Mouse (Mus musculus) midbrain, embryonic 10.5 days (tissue): ENCODE results near the gene Psme3. TPM values are rescaled to one million over a fixed set of nuclear protein-coding genes. Genes with fewer than 3 reads are reported as not detected.
"Not testable (repeated sequence)": the region's sequence is repeated elsewhere in the genome, so short reads cannot be mapped to it uniquely, and the experiment has no call there.

Experiments
- DNase-seq: peaks from one replicate; pipeline ENCODE4 v3.0.0-alpha.2; 2017; ENCODE audit warnings: low spot score
- H3K27ac ChIP-seq: fragments of 300-500 bp; sonication (generic); replicated peaks from 2 replicates; pipeline ENCODE4 v1.5.1; 2016; ENCODE audit warnings: mild to moderate bottlenecking
- H3K27me3 ChIP-seq: fragments of 300-500 bp; sonication (generic); 2 replicates; pipeline ENCODE4 v1.6.1; 2016; ENCODE audit warnings: low read depth, mild to moderate bottlenecking; ENCODE audit not compliant: poor library complexity, severe bottlenecking
- H3K36me3 ChIP-seq: fragments of 300-500 bp; sonication (generic); 2 replicates; pipeline ENCODE4 v1.6.1; 2016; ENCODE audit warnings: mild to moderate bottlenecking, moderate library complexity
- H3K4me1 ChIP-seq: fragments of 300-500 bp; sonication (generic); 2 replicates; pipeline ENCODE4 v1.6.1; 2016
- H3K4me3 ChIP-seq: fragments of 300-500 bp; sonication (generic); 2 replicates; pipeline ENCODE4 v1.5.1; 2016; ENCODE audit warnings: mild to moderate bottlenecking, moderate library complexity
- H3K9me3 ChIP-seq: fragments of 300-500 bp; sonication (generic); replicated peaks from 2 replicates; pipeline ENCODE4 v1.6.1; 2016; ENCODE audit warnings: mild to moderate bottlenecking
- WGBS: fragments of 180-500 bp; shearing (Covaris S2); methylation state at CpG from one replicate; pipeline ENCODE4 v1.1.7; 2016; 5-methylcytosine and 5-hydroxymethylcytosine counted together
- polyA plus RNA-seq: library from polyadenylated mRNA; unstranded; fragments of >200 nt; fragmentation: Nextera tagmentation; extraction: Ambion mirVana; gene quantifications from 2 replicates; pipeline ENCODE4 v1.2.1, GENCODE M21; 2016

Gene Psme3
- polyA plus RNA-seq, 1 experiment from 2014 or later = 194 TPM

DNA sequence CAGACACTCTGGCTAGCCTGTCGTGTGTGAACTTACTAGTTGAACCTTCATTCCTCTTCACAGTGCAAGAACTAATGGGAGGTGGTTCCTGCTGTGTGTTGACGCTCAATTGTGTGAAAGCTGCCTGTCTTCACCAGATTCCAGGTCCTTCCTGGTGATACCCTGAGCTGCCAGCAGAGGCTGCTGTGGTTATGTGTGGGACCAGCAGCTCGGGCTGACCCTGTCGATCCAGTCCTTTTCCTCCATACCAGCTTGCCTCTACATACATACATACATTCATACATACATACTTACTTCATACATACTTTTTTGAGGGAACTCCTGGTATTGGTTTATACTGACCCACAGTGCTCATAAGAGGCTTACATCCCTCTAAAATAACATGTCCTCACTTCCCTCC, 7.6 kb downstream of the Psme3 start:
- WGBS = 18% methylated on average over 4 of the region's 4 CpGs
- no peak overlapping the region for H3K27ac ChIP-seq
- H3K4me3 ChIP-seq = no peak overlapping the region
- peak; percentile 68 for DNase-seq
- H3K4me1 ChIP-seq = no peaks in the 10 kb centered on the region
- H3K36me3 ChIP-seq = peaks cover 81% of the 10 kb centered on the region
- H3K27me3 ChIP-seq = no peaks in the 10 kb centered on the region
- H3K9me3 ChIP-seq = no peaks in the 10 kb centered on the region

DNA sequence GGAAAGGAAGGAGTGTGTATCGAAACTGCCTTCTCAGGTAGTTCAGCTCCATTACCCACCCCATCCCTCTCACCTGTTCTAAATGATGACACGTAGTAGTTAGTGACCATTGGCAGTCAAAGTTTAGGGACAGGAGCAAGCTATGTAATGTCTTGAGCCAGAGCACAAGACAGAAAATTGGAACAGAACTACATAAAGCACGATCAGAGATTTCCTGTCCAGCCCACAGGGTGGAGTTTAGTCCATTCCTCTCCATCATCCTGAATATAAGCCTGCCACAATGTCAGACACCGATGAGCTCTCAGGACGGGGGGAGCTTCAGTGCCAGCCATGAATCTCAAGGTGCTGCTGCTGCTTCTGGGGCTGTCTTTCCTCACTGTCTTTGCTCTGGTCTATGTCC, 8.8 kb downstream of the Psme3 start, which contains the start of gene Aoc2:
Aoc2 (plus strand) TSS at position 301 of the 400 bp plus-strand sequence.
- 94% methylated on average over 5 of the region's 5 CpGs for WGBS
- H3K4me3 ChIP-seq = no peak within 1 kb of the TSS
- H3K4me1 ChIP-seq = no peaks in the 10 kb centered on the region
- peaks cover 70% of the 10 kb centered on the region for H3K36me3 ChIP-seq
- no peaks in the 10 kb centered on the region for H3K9me3 ChIP-seq
- H3K27ac ChIP-seq = no peak within 1 kb of the TSS
- no peak for DNase-seq
- H3K27me3 ChIP-seq = no peaks in the 10 kb centered on the region

DNA sequence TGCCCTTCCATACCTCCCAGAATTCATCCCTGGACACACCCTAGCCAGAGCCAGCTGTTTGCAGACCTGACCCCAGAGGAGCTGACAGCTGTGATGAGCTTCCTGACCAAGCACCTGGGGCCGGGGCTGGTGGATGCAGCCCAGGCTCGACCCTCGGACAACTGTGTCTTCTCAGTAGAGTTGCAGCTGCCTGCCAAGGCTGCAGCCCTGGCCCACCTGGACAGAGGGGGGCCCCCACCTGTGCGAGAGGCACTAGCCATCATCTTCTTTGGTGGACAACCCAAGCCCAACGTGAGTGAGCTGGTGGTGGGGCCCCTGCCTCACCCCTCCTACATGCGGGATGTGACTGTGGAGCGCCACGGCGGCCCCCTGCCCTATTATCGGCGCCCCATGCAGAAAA, 9.2 kb downstream of the Psme3 start:
- H3K27me3 ChIP-seq, DNase-seq, H3K4me1 ChIP-seq, H3K9me3 ChIP-seq, H3K4me3 ChIP-seq, H3K27ac ChIP-seq: not testable (repeated sequence)
- peaks cover 65% of the 10 kb centered on the region for H3K36me3 ChIP-seq
- 97% methylated on average over 11 of the region's 11 CpGs for WGBS

DNA sequence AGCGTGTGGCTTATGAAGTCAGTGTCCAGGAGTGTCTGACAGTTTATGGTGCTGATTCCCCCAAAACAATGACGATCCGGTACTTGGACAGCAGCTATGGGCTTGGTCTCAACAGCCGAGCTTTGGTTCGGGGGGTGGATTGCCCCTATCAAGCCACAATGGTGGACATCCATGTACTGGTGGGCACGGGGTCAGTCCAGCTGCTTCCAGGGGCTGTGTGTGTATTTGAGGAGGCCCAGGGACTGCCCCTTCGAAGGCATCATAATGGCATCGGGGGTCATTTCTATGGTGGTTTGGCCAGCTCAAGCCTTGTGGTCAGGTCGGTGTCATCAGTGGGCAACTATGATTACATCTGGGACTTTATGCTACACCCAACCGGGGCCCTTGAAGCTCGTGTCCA, 10.1 kb downstream of the Psme3 start:
- DNase-seq = no peak
- Histone ChIP-seq H3K9me3 (no peaks in the 10 kb centered on the region), H3K27me3 (no peaks in the 10 kb centered on the region), H3K27ac (no peak overlapping the region), H3K4me1 (peaks cover 4% of the 10 kb centered on the region; the same call in 1 of the 2 replicates), H3K36me3 (peaks cover 56% of the 10 kb centered on the region), H3K4me3 (no peak overlapping the region)
- WGBS = 88% methylated on average over 11 of the region's 11 CpGs

DNA sequence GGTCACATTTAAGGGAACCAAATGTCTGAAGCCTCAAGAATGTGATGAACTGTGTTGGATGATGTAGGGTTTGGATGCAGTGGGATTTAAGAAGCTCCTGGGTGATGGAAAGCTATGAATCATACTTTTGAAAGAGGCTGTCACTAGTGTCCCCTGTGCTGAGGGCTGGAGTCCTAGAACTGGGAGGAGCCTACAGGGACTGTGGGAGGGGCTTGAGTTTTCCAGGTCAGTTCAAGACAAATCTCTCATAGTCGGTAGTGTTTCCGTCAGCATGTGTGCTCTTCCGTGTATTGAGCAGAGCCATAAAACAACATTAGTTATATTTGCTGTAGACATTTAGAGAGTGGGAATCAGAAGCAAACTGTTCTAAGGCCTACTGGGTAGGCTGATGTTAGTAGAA, 11.3 kb downstream of the Psme3 start:
- peaks cover 44% of the 10 kb centered on the region for H3K36me3 ChIP-seq
- H3K9me3 ChIP-seq = no peaks in the 10 kb centered on the region
- H3K27me3 ChIP-seq = no peaks in the 10 kb centered on the region
- H3K4me1 ChIP-seq = peaks cover 4% of the 10 kb centered on the region; the same call in 1 of the 2 replicates
- WGBS = 61% methylated on average over 3 of the region's 3 CpGs
- H3K4me3 ChIP-seq = no peak overlapping the region
- no peak overlapping the region for H3K27ac ChIP-seq
- no peak for DNase-seq

DNA sequence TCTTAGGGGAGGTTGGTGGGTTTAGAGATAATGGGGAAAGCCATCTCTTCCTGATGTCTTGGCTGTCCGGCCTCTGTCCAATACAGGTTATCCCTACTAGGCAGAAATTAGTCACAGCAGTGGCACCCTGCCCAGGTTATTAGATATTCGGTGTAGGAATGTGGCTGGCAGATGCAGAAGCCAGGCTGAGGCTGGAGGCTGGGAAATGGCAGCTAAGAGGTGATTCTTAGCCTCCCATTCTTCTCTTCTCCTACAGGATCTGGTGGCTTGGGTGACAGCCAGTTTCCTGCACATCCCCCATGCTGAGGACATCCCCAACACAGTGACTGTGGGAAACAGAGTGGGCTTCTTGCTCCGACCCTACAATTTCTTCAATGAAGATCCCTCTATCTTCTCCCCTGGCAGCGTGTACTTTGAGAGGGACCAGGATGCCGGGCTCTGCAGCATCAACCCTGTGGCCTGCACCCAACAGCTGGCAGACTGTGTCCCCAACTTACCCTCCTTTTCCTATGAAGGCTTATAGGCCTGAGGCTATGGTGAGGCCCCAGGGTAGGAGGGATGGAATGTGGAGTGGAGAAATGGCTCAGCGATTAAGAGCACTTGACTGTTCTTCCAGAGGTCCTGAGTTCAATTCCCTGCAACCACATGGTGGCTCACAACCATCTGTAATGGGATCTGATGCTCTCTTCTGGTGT, 13.1 kb downstream of the Psme3 start:
- no peaks in the 10 kb centered on the region for H3K27me3 ChIP-seq
- no peak overlapping the region for H3K4me3 ChIP-seq
- peaks cover 26% of the 10 kb centered on the region for H3K36me3 ChIP-seq
- peaks cover 14% of the 10 kb centered on the region for H3K4me1 ChIP-seq
- H3K27ac ChIP-seq = no peak overlapping the region
- 90% methylated on average over 6 of the region's 6 CpGs for WGBS
- DNase-seq = no peak
- no peaks in the 10 kb centered on the region for H3K9me3 ChIP-seq

DNA sequence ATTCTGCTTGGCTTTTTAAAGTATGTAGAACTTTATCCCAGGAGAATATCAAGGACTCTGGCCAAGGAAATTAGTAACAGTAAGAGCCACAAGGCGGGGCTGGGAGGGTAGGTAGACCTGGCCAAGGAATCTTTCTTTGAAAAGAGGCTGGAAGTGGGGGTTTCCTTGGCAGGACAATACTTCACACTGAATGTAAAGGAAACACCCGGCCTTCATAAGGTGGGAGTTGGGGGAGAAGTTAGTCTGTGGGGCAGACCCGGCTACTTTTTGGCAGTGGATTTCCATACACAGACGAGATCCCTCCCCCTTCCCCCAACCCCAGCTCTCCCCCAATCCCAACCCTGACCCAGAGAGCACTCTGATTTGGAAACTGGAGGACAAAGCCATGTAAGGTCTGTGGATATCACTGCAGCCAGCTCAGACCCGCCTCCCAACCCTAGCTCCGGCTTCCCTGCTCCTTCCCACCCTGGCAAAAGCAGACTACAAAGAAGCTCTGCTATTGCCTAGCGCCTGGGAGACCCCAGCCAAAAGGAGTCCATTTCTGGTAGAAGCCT, 14.4 kb downstream of the Psme3 start, which contains the start of gene Aoc3:
Aoc3 (plus strand) TSS at position 235 of the 554 bp plus-strand sequence.
- DNase-seq = no peak
- Histone ChIP-seq H3K4me3 (no peak within 1 kb of the TSS), H3K9me3 (no peaks in the 10 kb centered on the region), H3K27ac (no peak within 1 kb of the TSS), H3K36me3 (peaks cover 13% of the 10 kb centered on the region), H3K27me3 (no peaks in the 10 kb centered on the region), H3K4me1 (peaks cover 21% of the 10 kb centered on the region)
- 84% methylated on average over 7 of the region's 7 CpGs for WGBS

DNA sequence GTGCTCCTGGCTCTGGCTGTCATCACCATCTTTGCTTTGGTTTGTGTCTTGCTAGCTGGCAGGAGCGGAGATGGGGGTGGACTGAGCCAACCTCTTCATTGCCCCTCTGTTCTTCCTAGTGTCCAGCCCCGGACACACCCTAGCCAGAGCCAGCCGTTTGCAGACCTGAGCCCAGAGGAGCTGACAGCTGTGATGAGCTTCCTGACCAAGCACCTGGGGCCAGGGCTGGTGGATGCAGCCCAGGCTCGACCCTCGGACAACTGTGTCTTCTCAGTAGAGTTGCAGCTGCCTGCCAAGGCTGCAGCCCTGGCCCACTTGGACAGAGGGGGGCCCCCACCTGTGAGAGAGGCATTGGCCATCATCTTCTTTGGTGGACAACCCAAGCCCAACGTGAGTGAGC, 14.9 kb downstream of the Psme3 start:
- H3K27ac ChIP-seq, DNase-seq: not testable (repeated sequence)
- 83% methylated on average over 6 of the region's 6 CpGs for WGBS

DNA sequence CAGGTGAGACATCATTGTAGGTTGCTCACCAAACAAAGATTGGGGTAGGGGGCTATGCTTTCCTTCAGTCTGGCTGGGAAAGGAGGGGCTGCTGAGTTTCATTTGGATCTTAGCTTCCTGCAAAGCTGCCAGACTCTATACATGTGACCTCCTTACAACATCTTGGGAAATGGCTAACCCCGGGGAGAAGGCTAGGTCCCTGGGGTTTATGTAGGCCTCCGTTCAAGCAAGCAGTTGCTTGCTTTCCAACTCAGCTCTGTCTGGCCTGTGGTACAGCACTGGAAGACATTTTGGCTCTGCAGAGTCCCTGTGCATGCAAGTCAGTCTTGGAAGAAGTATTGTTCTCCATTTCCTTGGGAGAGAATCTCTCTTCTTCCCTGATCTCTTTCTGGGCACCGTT, 16.5 kb downstream of the Psme3 start:
- Histone ChIP-seq H3K27me3 (no peaks in the 10 kb centered on the region), H3K4me3 (no peak overlapping the region), H3K9me3 (no peaks in the 10 kb centered on the region), H3K4me1 (peaks cover 31% of the 10 kb centered on the region), H3K36me3 (no peaks in the 10 kb centered on the region), H3K27ac (no peak overlapping the region)
- 74% methylated on average over 3 of the region's 3 CpGs for WGBS
- no peak for DNase-seq

More for the DNA sequence above, 14.9 kb downstream of the Psme3 start:
- H3K4me3 ChIP-seq, H3K9me3 ChIP-seq, H3K36me3 ChIP-seq, H3K27me3 ChIP-seq: not testable (repeated sequence)
- peaks cover 24% of the 10 kb centered on the region for H3K4me1 ChIP-seq

DNA sequence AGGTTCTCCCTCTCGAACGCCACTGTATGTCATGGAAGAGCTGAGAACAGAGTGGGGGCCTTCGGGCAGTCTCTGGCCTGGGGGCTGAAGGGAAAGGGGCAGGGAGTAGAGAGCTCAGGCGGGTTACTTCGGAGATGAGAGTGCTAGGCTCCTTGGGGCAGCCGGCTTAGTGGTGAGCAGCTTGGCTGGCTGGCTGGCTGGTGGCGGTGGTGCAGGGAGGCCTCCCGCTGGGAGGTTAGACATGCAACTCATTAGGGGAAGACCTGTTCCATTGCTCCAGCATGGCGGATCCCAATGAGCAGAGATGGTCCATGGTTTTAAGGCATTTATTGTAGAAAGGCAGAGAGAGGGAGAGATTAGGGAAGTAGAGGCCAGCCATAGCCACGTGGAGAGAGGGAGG, 18.0 kb downstream of the Psme3 start:
- Histone ChIP-seq H3K27ac (peak overlapping the region; percentile 71), H3K4me3 (0 out of 2 replicates have a peak overlapping the region, but pooled peaks have one; percentile 3), H3K27me3 (no peaks in the 10 kb centered on the region), H3K36me3 (no peaks in the 10 kb centered on the region), H3K9me3 (no peaks in the 10 kb centered on the region), H3K4me1 (peaks cover 45% of the 10 kb centered on the region)
- WGBS = 23% methylated on average over 10 of the region's 10 CpGs
- DNase-seq = peak; percentile 57

DNA sequence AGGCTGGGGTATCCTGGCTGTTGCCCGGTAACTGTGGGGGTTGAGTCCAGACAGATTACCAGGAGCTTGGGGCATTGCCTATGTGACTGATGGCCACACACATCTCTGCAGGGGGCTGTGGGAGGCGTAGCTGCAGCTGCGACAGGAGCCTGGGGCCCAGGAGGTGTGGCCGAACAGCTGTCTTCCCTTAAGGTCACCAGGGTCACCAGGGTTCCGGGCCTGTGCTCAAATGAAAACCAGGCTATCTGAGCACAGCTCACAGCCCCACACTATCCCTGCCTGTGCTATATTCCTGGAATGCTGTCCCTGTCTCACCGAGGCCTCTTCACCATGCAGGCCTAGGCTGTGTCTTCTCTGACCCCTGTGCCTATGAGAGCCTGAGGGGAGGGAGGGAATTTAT, 18.5 kb downstream of the Psme3 start:
- Histone ChIP-seq H3K27me3 (no peaks in the 10 kb centered on the region), H3K9me3 (no peaks in the 10 kb centered on the region), H3K4me3 (0 out of 2 replicates have a peak overlapping the region, but pooled peaks have one; percentile 3), H3K4me1 (peaks cover 45% of the 10 kb centered on the region), H3K36me3 (no peaks in the 10 kb centered on the region), H3K27ac (peak overlapping the region; percentile 71)
- WGBS = 4% methylated on average over 6 of the region's 6 CpGs
- peak; percentile 75 for DNase-seq

DNA sequence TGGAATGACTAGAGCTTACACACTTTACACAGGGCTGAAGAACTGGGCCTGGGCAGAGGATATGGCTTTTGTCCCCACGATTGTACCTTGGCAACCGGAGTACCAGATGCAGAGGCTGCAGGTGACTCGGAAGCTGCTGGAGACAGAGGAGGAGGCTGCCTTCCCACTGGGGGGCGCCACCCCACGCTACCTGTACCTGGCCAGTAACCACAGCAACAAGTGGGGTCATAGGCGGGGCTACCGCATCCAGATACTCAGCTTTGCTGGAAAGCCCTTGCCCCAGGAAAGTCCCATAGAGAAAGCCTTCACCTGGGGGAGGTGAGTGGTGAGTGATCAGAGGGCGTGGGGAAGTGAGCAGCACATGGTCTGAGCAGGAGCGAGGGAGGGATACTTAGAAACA, 19.7 kb downstream of the Psme3 start:
- no peaks in the 10 kb centered on the region for H3K27me3 ChIP-seq
- peaks cover 42% of the 10 kb centered on the region for H3K4me1 ChIP-seq
- H3K9me3 ChIP-seq = no peaks in the 10 kb centered on the region
- no peak overlapping the region for H3K4me3 ChIP-seq
- H3K27ac ChIP-seq = no peak overlapping the region
- DNase-seq = no peak
- H3K36me3 ChIP-seq = no peaks in the 10 kb centered on the region
- 86% methylated on average over 9 of the region's 9 CpGs for WGBS

DNA sequence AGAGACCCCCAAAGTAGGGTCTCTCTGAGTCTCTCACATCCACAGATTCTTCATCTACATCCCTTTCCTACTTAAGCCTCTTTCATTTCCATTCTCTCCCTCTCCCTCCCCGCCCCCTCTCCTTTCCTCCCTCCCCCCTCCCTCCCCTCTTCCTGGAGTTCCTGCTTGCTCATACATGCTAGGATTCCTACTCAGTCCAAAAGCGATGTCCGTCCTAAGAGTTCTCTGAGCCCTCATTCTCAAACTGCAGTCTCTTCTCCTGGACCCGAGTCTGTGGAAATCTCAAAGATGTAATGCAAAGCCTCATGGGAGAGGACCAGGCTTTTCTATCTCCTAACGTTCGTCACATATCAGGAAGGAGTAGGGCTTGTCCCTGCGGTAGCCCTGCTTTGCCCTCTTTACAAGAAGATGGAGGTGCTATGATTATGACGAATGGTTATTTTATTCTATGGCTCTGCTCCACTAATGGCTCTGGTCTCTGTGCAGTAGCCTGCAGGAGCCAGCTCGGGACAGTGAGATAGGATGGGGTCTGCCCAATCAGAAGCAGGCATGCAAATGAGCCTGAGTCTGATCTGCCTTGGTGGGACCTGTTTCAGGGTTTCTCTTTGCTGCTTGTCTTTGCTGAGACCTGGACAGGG, 22.2 kb downstream of the Psme3 start:
- H3K9me3 ChIP-seq = no peaks in the 10 kb centered on the region

More for the DNA sequence above, 22.2 kb downstream of the Psme3 start:
- peak overlapping the region; percentile 77 for H3K27ac ChIP-seq
- peaks cover 40% of the 10 kb centered on the region for H3K4me1 ChIP-seq
- no peaks in the 10 kb centered on the region for H3K36me3 ChIP-seq
- peak overlapping the region; percentile 55 for H3K4me3 ChIP-seq
- 2% methylated on average over 9 of the region's 9 CpGs for WGBS
- peak; percentile 68 for DNase-seq
- H3K27me3 ChIP-seq = no peaks in the 10 kb centered on the region
